Mouse (Mus musculus) ZHBTc4 (cell line): Measurements from ENCODE around the gene Lamtor3.
"Not testable (repeated sequence)": the region's sequence is repeated elsewhere in the genome, so short reads cannot be mapped to it uniquely, and the experiment has no call there.

Experiments used
- DNase-seq: peaks from one replicate; pipeline ENCODE4 v3.0.0-alpha.2; 2011; ENCODE audit warnings: low read depth, low spot score

The Lamtor3 gene

GRCm38 (mm10) chr3:137961736-137962385 is 43.6 kb downstream of the Lamtor3 start:
- DNase-seq, result no peak

GRCm38 (mm10) chr3:137963508-137963907 is 45.2 kb downstream of the Lamtor3 start:
- DNase-seq, result no peak

- not testable (repeated sequence) for DNase-seq
Observed at GRCm38 (mm10) chr3:137964014-137964413, 45.7 kb downstream of the Lamtor3 start.

GRCm38 (mm10) chr3:137968105-137968819 is 50.0 kb downstream of the Lamtor3 start:
- DNase-seq, result no peak

GRCm38 (mm10) chr3:137968820-137969486 is 50.6 kb downstream of the Lamtor3 start:
- no peak for DNase-seq

GRCm38 (mm10) chr3:137969951-137970350 is 51.6 kb downstream of the Lamtor3 start:
- DNase-seq, result peak; percentile 86

GRCm38 (mm10) chr3:137972224-137972623 is 53.9 kb downstream of the Lamtor3 start:
- no peak for DNase-seq

GRCm38 (mm10) chr3:137972989-137973388 is 54.7 kb downstream of the Lamtor3 start:
- DNase-seq, result no peak

- DNase-seq, result no peak
Observed at GRCm38 (mm10) chr3:137974306-137974705, 56.0 kb downstream of the Lamtor3 start.

- DNase-seq, result no peak
Observed at GRCm38 (mm10) chr3:137975435-137975834, 57.1 kb downstream of the Lamtor3 start.

GRCm38 (mm10) chr3:137975856-137976423 is 57.6 kb downstream of the Lamtor3 start:
- peak; percentile 72 for DNase-seq

- DNase-seq, result peak; percentile 94
Observed at GRCm38 (mm10) chr3:137976943-137977628, 58.8 kb downstream of the Lamtor3 start.

GRCm38 (mm10) chr3:137977629-137978041 is 59.3 kb downstream of the Lamtor3 start:
- no peak for DNase-seq

- no peak for DNase-seq
Observed at GRCm38 (mm10) chr3:137978233-137978632, 59.9 kb downstream of the Lamtor3 start.
